Mouse (Mus musculus): Measurements from ENCODE around the gene Nr2f1.

- TF ChIP-seq CTCF (IDR thresholded peaks at IDR 0.05; ENCODE audit: borderline replicate concordance, control insufficient read depth, extremely low read depth, insufficient read depth, low read length, poor library complexity) (no peak), POLR2A (IDR thresholded peaks at IDR 0.05; ENCODE audit: control insufficient read depth, extremely low read depth, insufficient read depth, low read length, poor library complexity) (no peak)
These were observed 20.1 kb downstream of the Nr2f1 start for GRCm38 (mm10) chr13:78179312-78180097.

Measured in thymus, adult 2 months (tissue).